Mouse (Mus musculus): ENCODE data around the gene Abca13.

Gene Abca13

GRCm38 (mm10) chr11:9533658-9534202 is 342.0 kb downstream of the Abca13 start:
- no peak for DNase-seq (ENCODE audit: low read depth)

- no peak for DNase-seq (ENCODE audit: low read depth)
Observed at GRCm38 (mm10) chr11:9536811-9537210, 345.1 kb downstream of the Abca13 start.

GRCm38 (mm10) chr11:9538328-9538727 is 346.6 kb downstream of the Abca13 start:
- DNase-seq (ENCODE audit: low read depth) = no peak

- no peak for DNase-seq (ENCODE audit: low read depth)
Observed at GRCm38 (mm10) chr11:9560026-9560425, 368.3 kb downstream of the Abca13 start.

- DNase-seq (ENCODE audit: low read depth) = no peak
Observed at GRCm38 (mm10) chr11:9568302-9568701, 376.6 kb downstream of the Abca13 start.

- DNase-seq (ENCODE audit: low read depth) = no peak
Observed at GRCm38 (mm10) chr11:9570319-9570718, 378.6 kb downstream of the Abca13 start.

- no peak for DNase-seq (ENCODE audit: low read depth)
Observed at GRCm38 (mm10) chr11:9574894-9575293, 383.2 kb downstream of the Abca13 start.

GRCm38 (mm10) chr11:9591757-9592316 is 400.1 kb downstream of the Abca13 start:
- no peak for DNase-seq (ENCODE audit: low read depth)

- DNase-seq (ENCODE audit: low read depth) = no peak
Observed at GRCm38 (mm10) chr11:9597299-9597698, 405.6 kb downstream of the Abca13 start.

GRCm38 (mm10) chr11:9601096-9601495 is 409.4 kb downstream of the Abca13 start:
- DNase-seq (ENCODE audit: low read depth) = no peak

- DNase-seq (ENCODE audit: low read depth) = no peak
Observed at GRCm38 (mm10) chr11:9602137-9602536, 410.4 kb downstream of the Abca13 start.

GRCm38 (mm10) chr11:9608249-9608648 is 416.5 kb downstream of the Abca13 start:
- no peak for DNase-seq (ENCODE audit: low read depth)

- no peak for DNase-seq (ENCODE audit: low read depth)
Observed at GRCm38 (mm10) chr11:9609075-9609474, 417.3 kb downstream of the Abca13 start.

GRCm38 (mm10) chr11:9616133-9616532 is 424.4 kb downstream of the Abca13 start:
- no peak for DNase-seq (ENCODE audit: low read depth)

GRCm38 (mm10) chr11:9616665-9617064 is 424.9 kb downstream of the Abca13 start:
- DNase-seq (ENCODE audit: low read depth) = no peak

GRCm38 (mm10) chr11:9619986-9620385 is 428.2 kb downstream of the Abca13 start:
- no peak for DNase-seq (ENCODE audit: low read depth)

GRCm38 (mm10) chr11:9622888-9623287 is 431.1 kb downstream of the Abca13 start:
- DNase-seq (ENCODE audit: low read depth) = no peak

GRCm38 (mm10) chr11:9624753-9625152 is 433.0 kb downstream of the Abca13 start:
- no peak for DNase-seq (ENCODE audit: low read depth)

- DNase-seq (ENCODE audit: low read depth) = no peak
Observed at GRCm38 (mm10) chr11:9625812-9626211, 434.1 kb downstream of the Abca13 start.

GRCm38 (mm10) chr11:9647272-9647671 is 455.5 kb downstream of the Abca13 start:
- no peak for DNase-seq (ENCODE audit: low read depth)

- no peak for DNase-seq (ENCODE audit: low read depth)
Observed at GRCm38 (mm10) chr11:9647991-9648390, 456.2 kb downstream of the Abca13 start.

GRCm38 (mm10) chr11:9666648-9667255 is 475.0 kb downstream of the Abca13 start:
- no peak for DNase-seq (ENCODE audit: low read depth)

- no peak for DNase-seq (ENCODE audit: low read depth)
Observed at GRCm38 (mm10) chr11:9669430-9669829, 477.7 kb downstream of the Abca13 start.

- no peak for DNase-seq (ENCODE audit: low read depth)
Observed at GRCm38 (mm10) chr11:9684952-9685351, 493.2 kb downstream of the Abca13 start.

Measured in c-Kit-positive CD71-negative TER-119-negative erythroid progenitor cells, embryonic 14.5 days (primary cell).